Mouse (Mus musculus): ENCODE measurements around the gene A730061H03Rik. TPM values are rescaled to one million over a fixed set of nuclear protein-coding genes. Genes with fewer than 3 reads are reported as not detected.

The A730061H03Rik gene
- total RNA-seq, 2 experiments from 2014 or later, result 1.0 to 1.2 TPM

DNA sequence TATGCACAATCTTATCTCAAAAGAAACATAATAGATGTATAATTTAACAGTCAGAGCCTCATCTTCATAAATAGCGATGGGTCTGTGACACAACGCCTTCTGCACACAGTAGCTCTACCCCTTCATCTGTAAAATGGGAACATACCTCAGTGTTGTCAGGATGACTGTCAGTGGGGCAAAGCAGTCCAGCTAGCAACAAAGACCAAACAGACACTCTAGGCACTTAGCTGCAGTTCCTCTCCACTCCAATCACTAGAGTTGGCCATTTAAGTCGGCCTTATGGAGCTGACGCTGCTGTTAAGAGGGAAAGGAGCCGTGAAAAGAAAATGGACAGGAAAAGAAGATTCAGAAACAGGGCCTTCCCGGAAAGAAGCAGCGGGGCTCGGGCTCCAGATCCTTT is 8.4 kb downstream of the A730061H03Rik start:
- no peak for DNase-seq (ENCODE audit: low spot score in 2 of 2)

DNA sequence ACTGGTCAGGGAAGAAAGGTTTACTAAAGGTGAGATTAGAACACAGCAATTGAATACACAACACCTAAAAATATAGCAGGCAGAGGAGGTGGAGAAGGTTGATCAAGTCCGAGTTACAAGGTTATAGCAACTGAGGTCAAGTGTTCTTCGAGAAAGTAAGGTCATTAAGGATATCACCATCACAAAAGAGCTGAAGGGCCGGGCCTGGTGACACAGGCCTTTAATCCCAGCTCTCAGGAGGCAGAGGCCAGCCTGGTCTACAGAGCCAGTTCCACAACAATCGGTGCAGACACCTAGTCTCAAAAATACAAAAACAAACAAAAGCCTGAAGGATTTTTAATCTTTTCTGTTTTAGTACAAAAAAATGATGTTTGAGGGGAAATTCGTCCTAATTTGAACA is 8.9 kb downstream of the A730061H03Rik start:
- no peak for DNase-seq (ENCODE audit: low spot score in 2 of 2)

DNA sequence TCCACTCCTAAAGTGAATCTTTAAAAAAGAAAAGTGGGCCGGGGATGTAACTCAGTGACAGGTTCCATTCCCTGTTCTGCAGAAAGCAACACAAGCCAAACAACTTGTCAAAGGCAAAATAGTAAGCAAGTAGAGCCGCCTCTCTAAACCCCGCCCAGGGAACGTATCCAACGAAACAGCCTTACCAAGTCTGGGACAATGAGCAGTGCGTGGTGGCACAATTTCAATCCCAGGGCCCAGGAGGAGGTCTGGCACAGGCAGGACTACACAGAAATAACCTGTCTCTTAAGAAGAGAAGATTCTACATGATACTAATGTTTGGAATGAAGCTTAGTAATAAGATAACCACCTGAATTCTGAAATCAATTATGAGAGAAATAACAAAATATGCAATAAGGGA is 10.0 kb downstream of the A730061H03Rik start:
- no peak for DNase-seq (ENCODE audit: low spot score in 2 of 2)

DNA sequence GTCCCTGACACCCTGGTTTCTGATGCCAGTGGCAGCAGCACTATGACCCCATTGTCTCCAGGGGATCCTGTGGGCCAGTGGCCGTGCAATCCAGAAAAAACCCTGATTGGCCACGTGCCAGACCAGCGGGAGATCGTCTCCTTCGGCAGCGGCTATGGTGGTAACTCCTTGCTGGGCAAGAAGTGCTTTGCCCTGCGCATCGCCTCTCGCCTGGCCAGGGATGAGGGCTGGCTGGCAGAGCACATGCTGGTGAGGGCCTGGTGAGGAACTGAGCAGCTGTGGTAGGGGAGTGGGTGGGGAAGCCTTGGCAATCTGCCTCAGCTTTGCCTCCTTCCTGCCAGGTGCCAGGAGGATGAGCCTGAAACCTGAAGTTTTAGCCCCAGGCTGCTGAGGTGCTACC is 15.9 kb downstream of the A730061H03Rik start:
- DNase-seq (ENCODE audit: low spot score in 2 of 2), result no peak

DNA sequence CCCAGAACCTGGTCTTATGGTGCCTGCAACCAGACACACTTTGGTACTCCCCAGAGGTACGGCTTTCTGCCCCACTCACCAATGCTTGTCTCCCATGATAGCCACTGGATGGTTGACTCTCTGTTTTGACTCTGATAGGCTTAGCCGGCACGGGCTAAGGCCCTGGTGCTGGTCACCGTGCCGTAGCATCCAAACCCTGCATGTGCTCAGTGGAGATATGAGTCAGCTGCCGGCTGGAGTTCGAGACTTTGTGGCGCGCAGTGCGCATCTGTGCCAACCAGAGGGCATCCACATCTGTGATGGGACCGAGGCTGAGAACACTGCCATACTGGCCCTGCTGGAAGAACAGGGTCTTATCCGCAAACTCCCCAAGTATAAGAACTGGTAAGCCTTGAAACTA is 17.9 kb downstream of the A730061H03Rik start:
- DNase-seq (ENCODE audit: low spot score in 2 of 2), result no peak

DNA sequence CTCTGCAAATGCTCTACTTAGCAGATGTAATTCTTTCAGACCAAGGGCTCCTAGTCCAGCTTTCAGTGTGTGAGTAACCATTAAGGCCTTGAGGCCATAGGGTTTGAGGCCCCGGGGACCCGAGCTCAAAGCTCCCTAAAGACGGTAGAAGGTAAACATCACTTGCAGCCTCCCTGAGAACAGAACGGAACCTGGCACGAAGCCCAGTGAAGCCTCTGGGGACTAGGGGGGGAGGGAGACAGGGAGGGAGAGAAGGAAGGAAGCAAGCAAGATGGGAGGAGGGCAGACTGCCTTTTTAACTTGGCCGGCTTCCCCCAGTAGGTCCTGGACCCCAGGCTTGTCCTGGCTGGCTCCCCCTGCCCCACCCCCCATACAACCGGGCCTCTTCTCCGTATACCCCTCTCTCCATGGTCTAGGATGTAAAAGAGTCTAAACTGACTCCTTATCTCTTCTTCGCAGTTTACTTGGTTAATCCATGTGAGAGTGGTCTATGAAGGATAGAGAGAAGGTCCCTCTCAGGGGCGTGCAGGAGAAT is 19.4 kb downstream of the A730061H03Rik start:
- DNase-seq (ENCODE audit: low spot score in 2 of 2), result peak; percentile 53 to 80

DNA sequence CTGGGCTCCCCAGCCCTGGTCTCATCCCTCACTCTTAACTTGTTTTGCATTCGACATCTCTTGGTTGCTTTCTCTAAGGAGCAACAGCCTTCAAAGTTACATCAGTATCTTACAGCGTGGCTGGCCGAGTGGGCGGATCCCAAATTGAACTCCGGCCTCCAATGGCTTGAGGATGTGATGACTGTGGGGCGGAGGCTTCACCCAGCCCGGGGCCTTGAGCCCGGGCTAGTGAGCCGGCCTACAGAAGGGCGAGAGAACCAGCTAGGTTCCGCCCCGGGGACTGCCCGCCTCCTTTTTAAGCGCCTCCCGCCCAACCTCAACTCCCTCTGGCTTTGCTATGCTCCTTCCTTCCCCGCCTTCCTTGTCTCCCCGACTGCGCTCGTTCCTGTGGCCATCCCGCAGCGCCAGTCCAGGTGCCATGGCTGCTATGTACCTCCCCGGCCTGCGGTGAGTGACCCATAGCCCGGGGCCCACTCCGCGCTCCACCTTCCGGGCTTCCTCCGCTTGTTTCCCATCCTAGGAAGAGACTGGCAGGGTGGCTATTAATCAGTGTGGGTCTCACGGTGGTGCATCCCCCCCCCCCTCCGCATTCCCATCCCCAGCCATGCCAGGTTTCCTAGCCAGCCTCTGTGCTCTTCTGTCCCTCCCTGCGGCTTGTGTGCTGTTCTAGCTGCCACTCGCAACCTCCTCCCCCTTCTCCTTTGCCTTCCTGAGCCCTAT is 20.0 kb downstream of the A730061H03Rik start, which contains the start of gene Pck2:
Gene Pck2 (plus strand): TSS at position 200 of the 720 bp plus-strand sequence.
- DNase-seq (ENCODE audit: low spot score in 2 of 2), result peak; percentile 72 to 73

DNA sequence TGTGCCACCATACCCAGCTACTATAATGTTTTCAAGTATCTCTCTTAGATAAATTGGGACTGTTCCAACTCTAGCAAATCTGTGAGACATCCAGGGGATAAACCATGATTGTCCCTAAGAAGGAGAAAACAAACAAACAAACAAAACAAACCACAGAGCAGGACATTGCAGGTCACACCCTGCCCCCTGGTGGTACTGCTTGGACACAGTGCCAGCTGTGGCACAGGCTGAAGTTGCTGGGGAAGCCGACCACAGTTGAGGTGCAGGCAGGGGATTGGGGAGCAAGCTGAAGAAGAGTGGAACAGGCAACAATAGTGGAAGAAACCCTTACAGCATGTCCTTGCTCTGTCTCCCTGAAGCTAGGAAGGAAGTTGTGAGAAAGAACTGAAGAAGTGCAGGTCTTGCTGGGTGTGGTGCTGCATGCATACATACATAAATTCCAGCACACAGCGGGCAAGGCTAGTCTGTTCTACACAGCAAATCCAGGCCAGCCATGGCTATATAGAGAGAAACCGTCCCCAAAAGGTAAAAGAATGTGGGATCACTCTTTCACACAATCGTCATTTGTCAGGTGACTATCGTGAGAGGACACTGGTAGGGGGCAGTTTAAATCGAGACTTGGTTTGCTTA is 24.0 kb downstream of the A730061H03Rik start:
- no peak for DNase-seq (ENCODE audit: low spot score in 2 of 2)

DNA sequence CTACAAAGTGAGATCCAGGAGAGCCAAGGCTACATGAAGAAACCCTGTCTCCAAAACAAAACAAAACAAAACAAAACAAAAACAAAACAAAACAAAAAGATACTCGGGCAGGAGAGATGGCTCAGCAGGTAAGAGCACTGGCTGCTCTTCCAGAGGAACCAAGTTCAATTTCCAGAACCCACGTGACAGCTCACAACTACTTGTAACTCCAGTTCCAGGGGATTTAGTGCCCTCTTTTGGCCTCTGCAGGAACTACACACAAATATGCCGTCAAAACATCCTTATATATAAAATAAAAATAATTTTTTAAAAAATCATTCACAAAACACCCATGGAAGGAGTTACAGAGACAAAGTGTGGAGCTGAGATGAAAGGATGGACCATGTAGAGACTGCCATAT is 32.3 kb downstream of the A730061H03Rik start:
- no peak for DNase-seq (ENCODE audit: low spot score in 2 of 2)

DNA sequence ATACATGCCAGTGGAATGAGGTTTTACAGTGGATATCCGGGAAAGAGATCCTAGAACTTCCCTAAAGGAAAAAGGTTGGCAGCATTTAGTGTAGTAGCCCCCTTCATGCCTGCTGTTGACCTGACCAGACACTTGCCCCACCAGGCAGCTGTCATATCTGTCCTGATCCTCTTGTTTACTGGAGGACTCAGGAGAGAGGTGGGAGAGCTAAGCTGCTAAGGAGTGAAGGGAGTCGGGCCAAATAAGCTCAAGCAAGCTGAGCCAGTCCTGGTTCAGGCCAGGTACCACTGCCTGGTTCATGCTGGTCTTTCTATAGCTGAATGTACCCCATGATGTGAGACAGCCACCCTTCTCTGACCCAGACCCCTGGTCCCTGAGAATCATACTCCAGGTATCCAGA is 33.5 kb downstream of the A730061H03Rik start:
- DNase-seq (ENCODE audit: low spot score in 2 of 2), result no peak

DNA sequence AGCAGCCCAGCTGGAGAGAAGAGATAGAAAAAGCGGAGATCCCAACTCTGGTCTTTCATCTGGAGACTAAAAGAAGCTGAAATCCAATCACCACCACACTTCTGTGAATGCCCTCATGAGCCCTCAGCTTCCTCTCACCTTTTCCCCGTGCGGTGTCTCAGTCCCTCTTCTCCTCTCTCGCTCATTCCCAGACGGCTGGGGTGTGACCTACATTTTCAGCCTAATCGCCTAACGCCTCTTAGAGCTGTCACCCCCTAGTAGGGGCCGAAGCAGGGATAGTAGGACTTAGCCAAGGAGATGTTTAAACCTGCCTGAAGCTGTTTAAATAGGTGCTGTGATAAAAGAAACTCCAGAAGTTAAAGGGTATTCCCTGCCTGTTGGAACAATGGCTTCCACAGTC is 35.4 kb downstream of the A730061H03Rik start, which contains the start of gene Nrl:
Gene Nrl (minus strand): TSS at position 197 of the 400 bp plus-strand sequence.
- no peak for DNase-seq (ENCODE audit: low spot score in 2 of 2)

DNA sequence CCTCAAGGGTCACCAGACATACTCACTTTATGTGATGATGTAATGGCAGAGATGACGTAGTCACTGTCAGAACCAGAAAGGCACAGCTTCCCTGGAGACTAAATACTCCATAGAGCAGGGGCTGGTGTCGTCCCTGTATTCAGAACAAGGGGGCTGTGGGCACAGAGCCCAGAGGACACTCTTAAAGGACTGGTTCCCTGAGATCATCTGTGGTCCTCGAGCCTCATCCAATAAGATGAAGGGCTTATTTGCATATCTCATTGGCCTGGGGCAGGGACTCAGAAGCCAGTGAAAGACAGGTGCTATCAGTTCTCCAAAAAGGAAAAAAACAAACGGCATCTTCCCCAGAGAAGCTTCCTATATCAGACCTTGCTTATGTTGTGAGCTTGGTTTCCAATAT is 36.1 kb downstream of the A730061H03Rik start:
- no peak for DNase-seq (ENCODE audit: low spot score in 2 of 2)

DNA sequence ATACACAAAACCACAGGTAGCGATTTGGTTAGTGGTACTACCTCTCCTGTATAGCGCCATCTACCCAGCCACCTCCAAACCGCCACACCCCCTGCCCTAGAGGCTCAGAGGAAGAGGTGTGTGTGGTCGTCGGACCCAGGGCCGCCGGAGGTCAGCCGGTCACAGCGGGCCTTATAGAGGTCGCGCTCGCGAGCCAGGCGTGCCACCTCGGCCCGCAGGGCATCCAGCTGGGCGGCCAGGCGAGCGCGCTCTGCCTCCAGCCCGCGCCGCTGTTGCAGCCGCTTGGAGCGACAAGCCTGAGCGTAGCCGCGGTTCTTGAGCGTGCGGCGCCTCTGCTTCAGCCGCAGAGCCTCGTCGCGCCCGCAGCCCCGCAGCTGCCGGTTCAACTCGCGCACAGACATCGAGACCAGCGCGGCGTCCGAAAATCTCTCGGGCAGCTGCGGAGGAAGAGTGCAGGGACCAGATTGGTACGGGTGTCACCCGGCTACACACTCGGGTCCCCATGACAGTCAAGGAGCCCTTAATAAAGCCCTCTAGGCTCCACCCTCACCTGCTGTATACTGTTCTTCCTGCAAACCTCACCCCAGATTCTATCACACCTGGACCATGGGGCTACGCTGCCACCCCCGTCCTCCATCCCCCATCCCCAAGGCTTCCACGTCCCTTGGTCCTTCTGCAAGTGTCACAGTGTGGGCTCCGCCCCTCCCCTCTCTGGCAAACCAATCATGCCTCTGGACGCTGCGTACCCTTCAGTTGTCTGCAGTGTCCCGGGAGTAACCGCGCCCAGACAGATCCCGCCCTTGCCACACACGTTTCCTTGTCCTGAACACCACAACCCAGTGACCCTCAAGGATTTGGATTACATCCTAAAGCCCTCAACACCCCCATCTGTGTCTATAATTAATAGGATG is 39.5 kb downstream of the A730061H03Rik start:
- DNase-seq (ENCODE audit: low spot score in 2 of 2), result no peak

DNA sequence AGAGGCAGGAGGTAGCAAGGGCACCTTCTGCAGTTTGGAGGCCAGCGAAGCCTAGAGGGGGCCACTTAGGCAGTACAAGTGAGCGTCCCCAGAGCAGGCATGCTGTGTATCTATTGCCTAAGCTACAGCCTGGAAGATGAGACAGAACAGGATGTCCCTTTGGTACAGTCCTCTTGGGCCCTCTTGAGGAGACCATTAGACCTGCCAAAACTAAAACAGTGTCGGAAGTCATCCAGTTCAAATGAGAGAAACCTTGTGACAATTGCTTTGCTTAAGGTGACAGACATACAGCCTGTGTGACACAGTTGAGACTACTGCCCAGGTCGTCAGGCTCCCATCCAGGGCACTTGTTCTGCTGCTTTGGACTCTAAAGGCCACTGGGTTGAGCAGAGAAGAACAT is 40.6 kb downstream of the A730061H03Rik start:
- no peak for DNase-seq (ENCODE audit: low spot score in 2 of 2)

DNA sequence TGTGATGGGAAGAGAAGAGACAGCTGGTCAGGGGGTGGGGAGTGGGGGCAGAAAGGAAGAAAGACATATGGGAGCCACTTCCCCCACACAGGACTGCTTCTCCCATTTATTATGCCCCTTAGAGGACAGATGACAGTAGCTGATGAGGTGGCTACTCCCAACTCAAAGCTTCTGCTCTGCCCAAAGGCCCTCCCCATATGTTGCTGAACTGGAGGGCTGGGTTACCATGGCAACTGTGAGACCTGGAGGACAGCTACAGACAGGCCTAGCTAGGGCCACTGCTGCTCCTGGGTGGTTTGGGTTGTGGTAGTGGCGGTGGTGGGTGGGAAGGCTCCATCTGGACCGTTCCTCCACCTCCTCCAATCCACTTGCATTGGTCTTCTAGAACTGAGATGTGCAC is 41.3 kb downstream of the A730061H03Rik start:
- DNase-seq (ENCODE audit: low spot score in 2 of 2), result no peak

DNA sequence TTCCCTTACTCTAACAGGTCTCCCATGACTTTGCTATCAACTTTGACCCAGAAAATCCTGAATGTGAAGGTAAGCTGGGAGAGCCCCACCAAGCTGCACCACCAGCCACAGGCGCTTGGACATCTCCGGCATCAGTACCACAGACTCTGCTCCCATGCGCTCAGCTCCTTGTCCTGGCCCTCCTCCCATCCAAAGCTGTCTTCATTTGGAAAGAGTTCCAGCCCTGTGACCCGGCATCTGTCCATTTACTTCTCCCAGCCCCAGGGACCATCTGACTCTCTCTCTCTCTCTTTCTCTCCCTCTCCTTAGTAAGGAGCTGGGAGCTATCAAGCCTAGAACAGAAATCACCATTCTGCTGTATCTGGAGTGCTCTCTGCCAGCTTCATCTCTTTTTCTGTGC is 44.4 kb downstream of the A730061H03Rik start:
- DNase-seq (ENCODE audit: low spot score in 2 of 2), result no peak

DNA sequence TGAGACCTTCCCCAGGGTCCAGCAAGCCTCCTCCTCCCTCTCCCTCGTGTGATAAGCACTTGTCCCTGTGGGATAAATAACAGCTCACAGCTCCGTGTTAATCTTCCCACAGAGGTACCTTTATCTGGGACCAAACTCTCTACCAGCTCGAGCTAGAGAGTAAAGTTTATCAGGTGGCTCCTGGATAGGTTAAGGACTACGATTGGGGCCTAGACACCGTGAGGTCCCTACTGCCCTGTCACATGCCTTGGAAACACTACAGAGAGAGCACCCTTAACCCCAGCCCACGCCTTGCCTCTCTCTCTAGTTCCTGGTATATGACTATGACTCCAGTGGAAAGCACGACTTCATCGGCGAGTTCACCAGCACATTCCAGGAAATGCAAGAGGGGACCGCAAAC is 46.3 kb downstream of the A730061H03Rik start:
- DNase-seq (ENCODE audit: low spot score in 2 of 2), result no peak

DNA sequence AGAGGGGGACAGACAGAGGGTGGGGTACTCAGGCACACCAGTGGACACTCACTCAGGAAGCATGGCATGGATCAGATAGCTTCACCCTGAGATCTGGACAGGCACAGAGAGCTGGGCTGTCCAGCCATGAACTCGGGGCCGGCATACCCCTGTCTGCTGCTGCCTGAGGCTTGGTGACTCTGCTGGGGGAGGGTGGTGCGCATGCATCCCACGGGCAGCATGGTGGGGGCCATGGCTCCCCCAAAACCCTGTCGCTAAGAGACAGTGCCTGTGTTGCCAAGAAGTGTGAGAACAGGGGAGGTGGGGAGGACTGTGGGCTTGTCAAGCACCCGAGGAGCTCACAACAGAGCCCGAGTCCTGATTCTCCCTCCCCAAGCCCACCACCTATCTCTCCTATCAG is 49.2 kb downstream of the A730061H03Rik start:
- no peak for DNase-seq (ENCODE audit: low spot score in 2 of 2)

DNA sequence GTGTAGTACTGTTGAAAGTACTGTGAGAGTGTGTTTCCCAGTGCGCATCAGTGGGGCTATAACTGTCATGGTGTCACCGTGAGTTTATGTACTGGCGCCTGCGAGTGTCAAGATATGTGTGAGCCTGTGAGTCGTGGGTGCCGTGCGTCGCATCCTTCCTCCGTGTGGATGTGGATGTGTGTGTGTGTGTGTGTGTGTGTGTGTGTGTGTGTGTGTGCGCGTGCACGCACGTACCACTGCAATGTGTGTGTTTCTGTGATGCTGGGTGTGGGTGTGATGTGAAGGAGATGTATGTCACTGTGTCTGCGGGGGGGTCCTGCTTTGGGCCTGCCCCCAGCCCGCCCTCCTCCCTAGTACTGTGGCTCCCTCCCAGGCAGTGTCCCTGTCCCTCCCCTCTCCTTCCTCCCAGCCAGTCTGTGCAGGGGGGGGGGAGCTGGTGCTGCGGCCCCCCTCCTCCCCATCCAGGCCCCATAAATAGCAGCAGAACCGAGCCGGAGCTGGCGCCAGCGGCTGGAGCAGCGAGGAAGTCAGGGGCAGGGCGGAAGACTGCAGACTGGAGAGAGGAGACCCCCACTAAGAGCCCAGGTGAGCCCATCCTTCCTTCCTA is 50.0 kb downstream of the A730061H03Rik start, which contains the start of gene Cpne6:
Gene Cpne6 (plus strand): TSS at position 321 of the 607 bp plus-strand sequence.
- no peak for DNase-seq (ENCODE audit: low spot score in 2 of 2)

All from adrenal gland, postnatal 4 days (tissue).